Mouse (Mus musculus) brown adipose tissue, adult 24 weeks (tissue): ENCODE results near the gene Gm4559. TPM values are rescaled to one million over a fixed set of nuclear protein-coding genes. Genes with fewer than 3 reads are reported as not detected.
"Not testable (repeated sequence)": the region's sequence is repeated elsewhere in the genome, so short reads cannot be mapped to it uniquely, and the experiment has no call there.

ENCODE experiments used
- H3K27ac ChIP-seq: fragments of 200-500 bp; replicated peaks from 2 replicates; pipeline ENCODE4 v1.5.1; 2012; ENCODE audit warnings: low read depth, mild to moderate bottlenecking, low read length
- H3K4me1 ChIP-seq: fragments of 200-500 bp; 2 replicates; pipeline ENCODE4 v1.6.1; 2012; ENCODE audit warnings: low read length, mixed read lengths; ENCODE audit not compliant: control insufficient read depth, insufficient read depth, insufficient read length
- H3K4me3 ChIP-seq: fragments of 200-500 bp; 2 replicates; pipeline ENCODE4 v1.5.1; 2012; ENCODE audit warnings: low read depth, mild to moderate bottlenecking, low read length, moderate library complexity; ENCODE audit not compliant: insufficient read depth
- polyA plus RNA-seq: library from polyadenylated mRNA; stranded (reverse); fragments of >200 nt; gene quantifications from 2 replicates; pipeline ENCODE4 v1.2.4, GENCODE M21; 2012; ENCODE audit not compliant: missing spikeins, insufficient read depth, insufficient read length

Gene Gm4559
- polyA plus RNA-seq, 1 experiment: not detected

DNA sequence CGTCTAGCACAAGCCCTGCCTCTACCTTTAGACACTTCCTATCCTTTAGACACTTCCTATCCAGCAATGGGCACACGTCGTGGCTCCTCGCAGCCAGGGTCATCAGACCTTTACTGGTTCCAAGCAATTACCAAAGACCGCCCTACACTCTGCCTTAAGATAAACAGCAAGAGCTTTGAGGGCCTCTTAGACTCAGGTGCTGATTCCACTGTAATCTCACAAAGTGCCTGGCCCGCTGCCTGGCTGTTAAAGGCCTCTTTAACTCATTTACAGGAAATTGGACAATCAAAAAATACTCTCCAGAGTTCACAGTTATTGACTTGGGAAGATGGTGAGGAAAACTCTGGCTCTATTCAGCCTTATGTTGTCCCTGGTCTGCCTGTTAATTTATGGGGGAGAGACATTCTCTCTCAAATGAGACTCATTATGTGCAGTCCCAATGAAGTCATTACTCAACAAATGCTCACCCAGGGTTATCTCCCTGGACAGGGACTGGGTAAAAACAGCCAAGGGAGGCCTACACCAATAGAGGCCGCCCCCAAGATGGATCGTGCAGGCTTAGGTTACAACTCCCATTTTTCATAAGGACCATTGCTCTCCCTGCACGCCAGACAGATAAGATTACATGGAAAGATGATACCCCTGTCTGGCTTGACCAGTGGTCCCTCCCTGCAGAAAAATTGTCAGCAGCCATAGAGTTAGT, 11.9 kb upstream of the Gm4559 start:
- H3K4me1 ChIP-seq, H3K4me3 ChIP-seq, H3K27ac ChIP-seq: not testable (repeated sequence)

DNA sequence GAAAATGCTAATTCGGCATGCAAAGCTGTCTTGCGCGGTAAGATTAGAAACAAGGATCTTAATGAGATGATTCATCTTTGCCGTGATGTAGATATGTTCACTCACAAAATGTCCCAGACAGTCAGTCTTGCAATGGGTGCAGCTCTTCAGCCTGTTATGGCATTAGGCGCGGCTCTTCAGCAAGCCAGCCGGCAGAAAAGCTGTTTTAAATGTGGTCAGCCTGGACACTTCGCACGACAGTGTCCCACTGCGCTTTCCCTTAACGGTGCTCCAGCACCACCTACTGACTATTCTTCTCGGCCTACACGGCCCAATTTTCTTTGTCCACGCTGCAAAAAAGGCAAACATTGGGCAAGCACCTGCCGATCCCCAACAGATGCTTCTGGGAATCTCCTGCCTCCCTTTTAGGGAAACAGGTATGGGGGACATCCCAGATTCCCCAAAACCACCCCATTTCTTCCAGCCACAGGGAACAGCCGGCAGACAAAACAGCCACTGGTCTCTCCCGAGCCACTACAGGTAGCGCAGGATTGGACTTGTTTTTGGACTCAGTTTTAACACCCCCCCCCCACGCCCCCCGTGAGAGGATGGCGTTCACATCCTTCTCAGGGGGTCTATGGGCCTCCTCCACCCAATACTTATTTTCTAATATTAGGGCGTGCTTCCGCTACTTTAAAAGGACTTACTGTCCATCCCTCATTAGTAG, 11.1 kb upstream of the Gm4559 start:
- Histone ChIP-seq H3K4me3 (peak overlapping the region; percentile 11; the same call in 1 of the 2 replicates), H3K27ac (no peak overlapping the region), H3K4me1 (no peaks in the 10 kb centered on the region)

- H3K4me3 ChIP-seq: peak overlapping the region; percentile 87
- no peaks in the 10 kb centered on the region for H3K4me1 ChIP-seq
- H3K27ac ChIP-seq: peak overlapping the region; percentile 65
Measured at GRCm38 (mm10) chr7:142284615-142285080, 10.5 kb upstream of the Gm4559 start.

DNA sequence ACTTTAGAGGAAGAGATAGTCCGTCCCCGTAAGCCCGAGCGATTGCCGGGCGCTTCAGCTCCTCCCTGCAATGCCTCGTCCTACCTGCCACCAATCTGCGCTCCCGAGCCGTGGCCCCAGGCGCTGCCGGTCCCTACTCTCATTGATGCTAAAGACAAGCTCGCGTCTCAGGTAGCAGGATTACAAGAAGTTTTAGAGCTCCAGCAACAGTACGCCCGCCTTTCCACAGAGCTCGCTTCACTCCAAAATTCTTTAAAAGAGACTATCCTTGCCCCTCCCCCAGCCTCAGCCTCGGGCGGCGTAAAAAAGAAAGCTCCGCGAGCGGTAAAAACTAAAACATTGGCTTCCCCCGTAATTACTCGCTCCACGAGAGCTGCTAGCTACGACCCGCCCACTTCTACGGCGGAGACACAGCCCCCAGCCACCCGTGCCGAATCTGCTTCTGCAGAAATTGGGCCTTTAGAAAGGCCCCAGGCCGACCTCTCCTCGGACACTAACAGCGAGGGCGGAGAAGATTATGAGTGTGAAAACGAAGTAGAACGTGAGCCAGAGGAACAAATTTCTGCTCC, 9.9 kb upstream of the Gm4559 start:
- Histone ChIP-seq H3K27ac (peak overlapping the region; percentile 65), H3K4me3 (peak overlapping the region; percentile 87), H3K4me1 (no peaks in the 10 kb centered on the region)

DNA sequence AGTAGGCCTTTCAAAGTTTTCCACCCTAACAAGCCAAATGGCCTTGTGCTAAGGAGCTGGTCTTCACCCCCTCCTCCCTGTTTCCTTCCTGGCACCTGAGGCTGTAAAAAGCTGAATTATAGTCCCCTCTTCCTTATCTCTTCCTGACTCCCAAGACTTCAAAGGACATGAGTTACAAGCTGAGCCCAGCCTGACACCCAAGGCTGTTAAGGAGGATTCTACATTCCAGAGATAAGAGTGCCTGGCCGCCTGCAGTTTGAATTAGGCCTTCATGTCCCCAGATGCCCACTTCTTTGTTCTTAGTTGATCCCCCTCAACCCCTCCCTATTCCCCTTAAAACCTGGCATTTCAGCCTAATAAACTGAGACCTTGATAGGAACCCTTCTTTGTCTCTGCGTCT, 8.7 kb upstream of the Gm4559 start:
- H3K4me1 ChIP-seq, H3K27ac ChIP-seq, H3K4me3 ChIP-seq: not testable (repeated sequence)

DNA sequence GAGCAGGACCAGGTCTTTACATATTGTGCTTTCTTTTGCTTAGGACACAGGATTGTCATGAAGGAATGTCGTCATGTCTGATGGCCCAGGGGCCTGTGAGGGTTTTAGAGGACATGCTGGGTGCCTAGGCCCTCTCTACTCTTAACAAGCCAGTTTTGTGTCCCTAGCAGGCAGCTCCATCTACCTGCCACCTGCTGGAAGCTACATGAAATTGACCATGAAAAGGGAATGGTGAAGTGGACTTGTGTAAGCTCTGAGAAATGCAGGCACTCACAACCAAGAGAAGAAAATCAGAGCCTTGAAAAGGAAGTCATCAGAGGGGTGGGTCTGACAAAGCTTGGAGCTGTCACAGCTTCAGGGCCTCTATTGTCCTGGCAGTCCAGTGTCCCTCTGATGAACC, 5.1 kb upstream of the Gm4559 start:
- not testable (repeated sequence) for H3K27ac ChIP-seq, H3K4me1 ChIP-seq, H3K4me3 ChIP-seq

DNA sequence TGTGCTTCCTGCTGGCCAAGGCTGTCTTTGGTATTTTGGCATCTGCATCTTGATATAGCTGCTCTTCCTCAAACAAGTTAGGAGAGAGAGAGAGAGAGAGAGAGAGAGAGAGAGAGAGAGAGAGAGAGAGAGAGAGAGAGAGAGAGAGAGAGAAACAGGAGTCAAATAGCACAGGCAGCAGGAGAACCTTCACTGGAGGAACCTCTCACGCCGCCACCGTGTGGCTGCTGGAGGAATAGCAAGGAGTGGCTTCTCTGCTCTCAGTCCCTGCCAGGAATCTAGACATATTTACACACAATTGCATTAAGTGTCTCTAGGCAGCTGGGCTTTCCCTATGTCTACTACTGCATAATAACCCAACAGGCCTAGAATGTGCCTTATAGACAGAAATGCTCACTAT, 4.0 kb upstream of the Gm4559 start:
- not testable (repeated sequence) for H3K27ac ChIP-seq, H3K4me1 ChIP-seq, H3K4me3 ChIP-seq

GRCm38 (mm10) chr7:142258254-142258653, 15.9 kb downstream of the Gm4559 start, which contains the start of gene Gm2431:
Gene Gm2431 (minus strand): TSS chr7:142258354.
- H3K27ac ChIP-seq: not testable (repeated sequence)

GRCm38 (mm10) chr7:142255517-142255916, 18.6 kb downstream of the Gm4559 start:
- H3K4me3 ChIP-seq: no peak overlapping the region
- no peaks in the 10 kb centered on the region for H3K4me1 ChIP-seq
- no peak overlapping the region for H3K27ac ChIP-seq

More at GRCm38 (mm10) chr7:142258254-142258653, 15.9 kb downstream of the Gm4559 start, which contains the start of gene Gm2431:
- not testable (repeated sequence) for H3K4me1 ChIP-seq, H3K4me3 ChIP-seq

DNA sequence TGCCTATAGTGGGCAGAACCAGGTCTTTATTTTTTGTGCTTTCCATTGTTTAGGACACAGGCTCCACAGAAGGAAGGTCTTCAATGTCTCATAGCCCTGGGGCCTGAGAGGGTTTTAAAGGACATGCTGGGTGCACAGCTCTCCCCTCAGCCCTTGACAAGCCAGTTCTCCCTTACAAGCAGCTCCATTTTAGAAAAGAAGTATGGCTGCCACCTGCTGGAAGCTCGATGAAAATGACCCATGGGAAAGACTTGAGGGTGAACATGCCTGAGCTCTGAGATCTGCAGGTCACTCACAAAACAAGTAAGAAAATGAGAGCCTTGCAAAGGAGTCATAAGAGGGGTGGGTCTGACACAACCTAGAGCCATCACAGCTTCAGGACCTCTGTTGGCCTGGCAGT, 24.3 kb downstream of the Gm4559 start:
- H3K4me3 ChIP-seq: no peak overlapping the region
- no peaks in the 10 kb centered on the region for H3K4me1 ChIP-seq
- H3K27ac ChIP-seq: no peak overlapping the region

DNA sequence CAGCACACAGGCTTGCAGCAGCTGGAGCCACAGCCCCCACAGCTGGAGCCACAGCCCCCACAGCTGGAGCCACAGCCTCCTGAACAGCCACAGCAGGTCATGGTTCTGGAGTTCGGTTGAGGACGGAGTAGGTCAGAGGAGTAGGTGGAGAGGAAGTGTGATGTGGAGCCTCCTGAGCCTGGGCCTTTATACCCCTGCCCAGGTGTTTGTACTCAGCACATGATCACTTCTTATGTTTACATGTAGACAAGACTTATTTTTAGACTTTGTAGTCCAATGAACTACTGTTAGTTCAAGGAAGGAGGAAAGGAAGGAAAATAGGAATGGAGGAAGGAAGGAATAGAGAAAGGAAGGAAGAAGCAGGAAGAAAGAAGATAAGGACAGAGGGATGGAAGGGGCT, 33.2 kb downstream of the Gm4559 start, which contains the start of gene Gm40460:
TSS of gene Gm40460 (minus strand) at position 101 of the 400 bp plus-strand sequence.
- Histone ChIP-seq H3K27ac (no peak within 1 kb of the TSS), H3K4me3 (no peak within 1 kb of the TSS), H3K4me1 (no peaks in the 10 kb centered on the region)

DNA sequence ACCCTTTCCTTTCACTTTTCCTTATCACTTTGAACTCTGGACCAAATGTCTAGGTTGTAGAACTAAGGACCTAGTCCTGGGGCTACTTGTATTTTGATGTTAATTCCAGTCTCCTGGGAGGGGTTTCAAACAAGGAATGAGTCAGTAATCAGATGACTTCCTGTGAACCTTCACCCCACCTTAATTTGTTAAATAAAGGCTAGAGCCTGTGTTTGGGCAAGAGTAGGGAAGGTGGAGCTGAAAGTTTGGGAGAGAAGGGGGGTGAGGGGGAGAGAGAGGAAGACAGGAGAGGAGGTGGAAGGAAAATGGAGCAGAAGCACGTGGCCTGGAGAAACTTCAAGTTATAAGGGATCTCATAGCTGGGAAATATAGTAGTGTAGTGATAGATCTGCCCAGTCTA, 42.6 kb downstream of the Gm4559 start:
- Histone ChIP-seq H3K4me3 (no peak overlapping the region), H3K27ac (no peak overlapping the region), H3K4me1 (peaks cover 3% of the 10 kb centered on the region; the same call in 1 of the 2 replicates)

- 0 out of 2 replicates have a peak within 1 kb of the TSS, but pooled peaks have one; percentile 17 for H3K27ac ChIP-seq
- not testable (repeated sequence) for H3K4me1 ChIP-seq
Measured at GRCm38 (mm10) chr7:142229871-142230270, 44.3 kb downstream of the Gm4559 start, which contains the start of gene Krtap5-5. Gene Krtap5-5 (minus strand): TSS chr7:142229971.

GRCm38 (mm10) chr7:142224518-142224917, 49.6 kb downstream of the Gm4559 start:
- no peak overlapping the region for H3K27ac ChIP-seq
- no peak overlapping the region for H3K4me3 ChIP-seq
- no peaks in the 10 kb centered on the region for H3K4me1 ChIP-seq

More at GRCm38 (mm10) chr7:142229871-142230270, 44.3 kb downstream of the Gm4559 start, which contains the start of gene Krtap5-5:
- H3K4me3 ChIP-seq: not testable (repeated sequence)
